Mouse (Mus musculus): ENCODE results near the gene Ramp1. TPM values are rescaled to one million over a fixed set of nuclear protein-coding genes. Genes with fewer than 3 reads are reported as not detected.

The Ramp1 gene
- polyA plus RNA-seq (2017; shearing (Covaris generic)): 35.9 TPM

DNA sequence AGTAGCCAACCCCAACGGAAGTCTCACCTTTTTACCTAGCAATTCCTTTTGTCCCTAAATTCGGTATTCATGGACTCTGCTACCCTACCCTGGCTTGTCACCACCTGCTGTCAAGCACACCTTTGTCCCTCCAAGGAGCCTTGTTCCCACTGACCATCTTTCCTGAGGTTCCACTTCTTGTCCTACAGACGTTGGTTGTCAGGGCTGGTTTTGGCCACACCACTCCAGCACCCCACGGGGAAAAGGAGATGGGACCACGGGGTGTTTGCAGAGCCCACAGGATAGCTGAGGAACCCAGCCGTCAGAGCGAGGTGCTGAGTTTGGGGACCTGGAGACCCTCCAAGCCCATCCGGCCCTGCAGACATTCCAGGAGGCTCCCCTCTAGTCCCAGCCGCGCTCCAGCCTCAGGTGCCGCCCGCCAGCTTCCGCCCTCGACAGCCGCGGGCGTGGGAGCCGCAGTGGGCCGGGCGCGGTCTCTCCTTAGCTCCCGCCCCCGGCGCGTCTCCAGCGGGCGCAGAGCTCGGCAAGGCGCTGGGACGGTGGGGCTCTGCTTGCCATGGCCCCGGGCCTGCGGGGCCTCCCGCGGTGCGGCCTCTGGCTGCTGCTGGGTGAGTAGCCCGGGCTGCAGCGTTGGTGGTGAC lies at the start of gene Ramp1:
Gene Ramp1, plus strand, starts transcription at position 290 of the 641 bp plus-strand sequence.

GRCm38 (mm10) chr1:91144813-91145212 lies 34.8 kb upstream of the Ramp1 start, which contains the start of gene Rbm44:
Gene Rbm44, plus strand, starts transcription at chr1:91145089.

GRCm38 (mm10) chr1:91249564-91250414 lies 70.2 kb downstream of the Ramp1 start, which contains the start of gene Ube2f:
Gene Ube2f, plus strand, starts transcription at chr1:91250304.

Other genes with a start within 250 kb of the Ramp1 start
- gene Prlh, start 226.7 kb upstream of the Ramp1 start, polyA plus RNA-seq (2017; shearing (Covaris generic)): not detected
- gene Rab17, start 210.2 kb upstream of the Ramp1 start, polyA plus RNA-seq (2017; shearing (Covaris generic)): not detected
- 226 TPM for gene Lrrfip1, start 181.1 kb upstream of the Ramp1 start, polyA plus RNA-seq (2017; shearing (Covaris generic))
- 0.26 TPM for gene Rbm44, start 34.7 kb upstream of the Ramp1 start, polyA plus RNA-seq (2017; shearing (Covaris generic))
- 51.0 TPM for gene Ube2f, start 70.5 kb downstream of the Ramp1 start, polyA plus RNA-seq (2017; shearing (Covaris generic))
- 16.2 TPM for gene Scly, start 118.5 kb downstream of the Ramp1 start, polyA plus RNA-seq (2017; shearing (Covaris generic))
- gene Espnl, start 142.3 kb downstream of the Ramp1 start, polyA plus RNA-seq (2017; shearing (Covaris generic)): not detected
- not detected for gene Klhl30, start 171.2 kb downstream of the Ramp1 start, polyA plus RNA-seq (2017; shearing (Covaris generic))
- not detected for gene Erfe, start 186.6 kb downstream of the Ramp1 start, polyA plus RNA-seq (2017; shearing (Covaris generic))
- gene Ilkap, start 219.0 kb downstream of the Ramp1 start, polyA plus RNA-seq (2017; shearing (Covaris generic)): 125 TPM
- 42.5 TPM for gene Hes6, start 234.2 kb downstream of the Ramp1 start, polyA plus RNA-seq (2017; shearing (Covaris generic))